Mouse (Mus musculus) left cerebral cortex, postnatal 4 days (tissue): ENCODE data around the gene Arvcf. TPM values are rescaled to one million over a fixed set of nuclear protein-coding genes. Genes with fewer than 3 reads are reported as not detected.
A peak's percentile ranks its signal among the peaks of the same experiment; 100 is the strongest.

Experiments
- DNase-seq: peaks from one replicate; pipeline ENCODE4 v3.0.0-alpha.2; 2022
- intact Hi-C: fragments of 180-260 bp; cut with DNase I; formaldehyde crosslinking; loops from one replicate; pipeline ENCODE4 v1.15.1; 2025
- total RNA-seq, 2 experiments: library from RNA; stranded (reverse); gene quantifications; 2 replicates each; pipeline ENCODE4 v1.2.3; 2021

Arvcf gene
- total RNA-seq, 2 experiments from 2014 or later, result 74.7 to 80.3 TPM

DNA sequence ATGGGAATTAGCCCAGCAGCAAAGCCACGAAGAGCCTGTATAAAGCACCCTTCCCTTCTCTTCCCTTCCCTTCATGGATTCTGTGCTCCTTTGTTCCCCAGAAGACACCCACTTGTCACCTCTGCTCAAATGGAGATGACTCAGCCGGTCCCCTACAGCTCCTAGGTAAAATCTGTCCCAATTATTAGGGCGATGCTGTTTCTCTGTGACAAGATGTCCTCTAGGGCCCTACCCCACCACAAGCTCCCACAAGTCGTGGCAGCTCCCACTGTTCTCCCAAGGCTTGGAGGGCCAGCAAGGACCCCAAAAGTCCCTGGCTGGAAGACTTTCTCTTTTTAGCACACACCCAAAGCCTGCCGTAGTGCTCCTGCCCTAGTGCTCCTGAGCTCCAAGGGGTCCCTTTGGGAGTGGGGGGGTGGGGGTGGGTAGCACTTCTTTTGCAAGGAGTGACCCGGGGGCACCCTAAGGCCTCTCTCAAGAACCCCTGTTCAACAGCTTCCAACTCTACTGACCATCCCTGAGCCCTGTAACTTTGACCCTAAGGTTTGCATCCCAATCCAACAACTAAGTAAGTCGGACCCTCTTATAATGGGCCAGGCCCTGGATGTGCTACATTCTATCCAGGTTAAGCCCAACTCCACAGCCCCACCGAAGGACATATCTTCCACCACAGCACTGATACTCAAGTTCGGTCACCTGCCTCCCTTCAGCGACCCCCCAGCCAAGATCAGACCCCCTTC lies 77.7 kb downstream of the Arvcf start:
- intact Hi-C loops, result no loop called here
- no peak for DNase-seq

DNA sequence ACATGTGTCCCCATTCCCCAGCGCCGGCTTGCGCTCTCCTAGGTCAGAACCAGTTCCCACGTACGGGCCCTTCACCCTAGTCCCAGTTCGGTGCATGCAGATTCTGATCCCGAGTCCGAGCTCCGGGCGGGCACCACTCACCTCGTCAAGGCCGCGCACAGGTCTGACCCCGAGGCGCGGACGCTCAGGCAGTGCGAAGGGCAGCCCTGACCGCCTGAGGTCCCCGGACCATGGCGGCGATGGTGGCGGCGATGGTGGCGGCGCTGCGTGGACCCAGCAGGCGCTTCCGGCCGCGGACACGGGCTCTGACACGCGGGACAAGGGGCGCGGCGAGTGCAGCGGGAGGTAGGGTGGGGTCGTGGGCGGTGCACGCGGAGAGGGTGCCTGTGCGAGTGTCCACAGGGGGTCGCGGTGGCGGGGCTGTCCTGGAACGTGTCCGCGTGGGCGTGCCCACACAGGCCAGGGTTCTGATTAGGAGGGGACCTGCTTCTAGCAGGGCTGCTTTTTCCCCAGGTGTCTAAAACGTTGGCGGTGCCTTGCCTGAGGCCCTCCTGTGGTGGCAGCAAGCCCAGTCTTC lies 78.3 kb downstream of the Arvcf start, which contains the start of gene Txnrd2:
TSS of gene Txnrd2 (plus strand) at position 170 of the 577 bp plus-strand sequence.
- intact Hi-C loops, result no loop called here
- DNase-seq, result peak; percentile 74

DNA sequence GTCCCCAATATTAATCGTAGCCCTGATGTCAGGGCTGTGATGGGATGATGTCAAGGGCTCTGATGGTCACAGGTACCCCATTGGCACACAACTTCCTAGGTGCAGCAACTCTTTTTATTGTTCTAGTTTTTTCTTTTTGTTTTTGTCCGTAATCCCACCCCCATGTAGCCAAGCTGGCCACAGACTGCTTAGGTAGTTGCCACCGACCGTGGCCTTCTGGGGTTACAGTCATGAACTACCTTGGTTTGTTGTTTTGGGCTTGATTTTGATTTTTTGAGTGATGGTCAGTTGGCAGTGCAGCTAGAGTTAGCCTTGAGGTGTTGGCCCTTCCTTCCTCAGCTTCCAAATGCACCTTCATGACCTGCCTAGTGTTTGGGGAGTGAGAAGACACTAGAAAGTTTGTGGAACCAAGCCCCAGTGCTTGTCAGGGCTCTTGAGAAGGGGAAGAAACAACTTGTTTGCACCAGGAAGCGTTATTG lies 78.9 kb downstream of the Arvcf start, which contains the start of gene Comt:
TSS of gene Comt (minus strand) at position 51 of the 479 bp plus-strand sequence.
- intact Hi-C loops, result no loop called here

DNA sequence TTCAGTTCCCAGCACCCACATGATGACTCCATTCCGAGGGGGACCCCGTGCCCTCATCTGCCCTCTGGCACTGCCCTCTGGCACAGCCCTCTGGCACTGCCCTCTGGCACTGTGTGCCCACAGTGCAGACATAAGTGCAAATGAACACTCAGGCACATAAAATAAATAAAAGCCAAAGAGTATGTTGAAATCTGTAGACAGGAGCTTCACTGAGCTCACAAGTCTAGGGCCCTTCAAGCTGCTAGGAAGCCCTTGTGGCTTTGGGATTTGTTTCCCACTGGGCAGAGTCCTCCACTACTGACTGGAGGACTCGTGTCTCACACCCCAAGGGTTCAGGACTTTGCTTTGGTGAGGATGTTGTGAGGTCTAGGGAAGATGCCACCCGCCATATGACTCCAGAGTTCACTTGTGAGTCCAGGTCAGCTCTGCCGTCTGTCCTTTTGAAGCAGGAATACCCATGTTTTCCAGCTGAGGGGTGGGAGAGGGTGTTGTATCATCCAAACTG lies 80.1 kb downstream of the Arvcf start:
- DNase-seq, result no peak
- intact Hi-C loops, result no loop called here

More for the DNA sequence above, 78.9 kb downstream of the Arvcf start, which contains the start of gene Comt:
- DNase-seq, result no peak

DNA sequence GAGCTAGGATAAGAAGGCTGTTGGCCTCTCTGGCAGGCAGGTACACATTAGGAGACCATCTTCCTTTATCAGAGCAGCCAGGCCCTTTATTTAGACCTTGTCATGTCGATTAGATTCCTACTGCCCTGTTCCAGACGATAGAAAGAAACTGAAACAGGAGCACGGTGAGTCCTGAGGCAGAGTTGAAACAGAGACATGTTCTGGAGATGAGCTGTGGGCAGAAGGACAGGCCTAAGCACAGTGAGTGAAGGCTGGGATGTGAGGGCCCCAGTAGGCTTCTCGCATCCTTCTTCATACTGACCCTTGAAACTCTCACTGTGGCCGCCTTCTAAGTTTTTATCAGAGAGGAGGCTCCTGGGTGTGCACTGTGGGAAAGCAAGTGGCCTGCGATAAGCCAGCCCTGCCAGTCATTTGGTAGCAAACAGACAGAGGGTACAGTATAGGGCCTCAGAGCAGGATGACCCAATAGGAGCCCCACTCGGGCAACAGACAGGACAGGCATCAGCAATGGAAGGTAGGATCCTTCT lies 80.6 kb downstream of the Arvcf start:
- intact Hi-C loops, result no loop called here
- no peak for DNase-seq

DNA sequence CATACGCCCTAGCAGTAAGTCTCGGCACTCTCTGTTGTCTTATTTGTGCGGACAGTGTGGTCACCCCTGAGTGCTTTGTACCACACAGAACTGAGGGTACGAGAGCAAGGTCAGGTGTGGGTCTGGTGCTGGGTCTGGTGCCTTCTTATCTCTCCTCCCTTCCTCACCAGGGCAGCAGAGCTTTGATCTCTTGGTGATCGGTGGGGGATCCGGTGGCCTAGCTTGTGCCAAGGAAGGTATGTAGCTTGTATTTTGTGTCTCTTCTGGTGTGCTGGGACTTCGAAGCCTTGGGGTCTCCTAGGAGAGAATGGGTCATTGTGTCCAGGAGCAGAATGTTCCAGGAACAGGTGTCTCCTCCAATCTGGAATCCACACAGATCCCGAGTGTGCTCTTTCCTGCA lies 81.7 kb downstream of the Arvcf start:
- intact Hi-C loops, result no loop called here

DNA sequence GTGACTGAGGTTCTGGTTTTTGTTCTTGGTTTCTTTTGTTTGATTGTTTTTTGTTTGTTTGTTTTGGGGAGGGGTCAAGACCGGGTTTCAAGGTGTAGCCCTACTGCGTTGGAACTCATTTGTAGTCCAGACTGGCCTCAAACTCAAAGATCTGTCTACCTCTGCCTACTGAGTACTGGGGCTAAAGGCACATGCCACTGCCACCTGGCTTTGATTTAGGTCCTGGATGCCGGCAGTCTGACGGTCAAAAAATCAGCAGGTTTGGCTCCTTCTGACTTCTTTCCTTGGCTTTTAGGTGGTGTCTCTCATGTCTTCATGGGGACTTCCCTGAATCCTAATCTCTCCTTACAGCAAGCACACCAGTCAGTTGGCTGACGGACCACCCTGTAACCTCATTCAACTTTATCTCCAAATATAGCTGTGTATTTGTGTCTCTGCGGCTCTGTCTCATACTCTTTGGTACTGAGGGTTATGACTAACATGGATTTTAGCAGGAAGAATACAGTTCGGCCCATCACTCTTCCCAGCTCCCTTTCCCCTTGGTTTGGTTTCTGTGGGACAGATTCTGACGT lies 82.7 kb downstream of the Arvcf start:
- DNase-seq, result no peak
- intact Hi-C loops, result no loop called here

More for the DNA sequence above, 81.7 kb downstream of the Arvcf start:
- no peak for DNase-seq

DNA sequence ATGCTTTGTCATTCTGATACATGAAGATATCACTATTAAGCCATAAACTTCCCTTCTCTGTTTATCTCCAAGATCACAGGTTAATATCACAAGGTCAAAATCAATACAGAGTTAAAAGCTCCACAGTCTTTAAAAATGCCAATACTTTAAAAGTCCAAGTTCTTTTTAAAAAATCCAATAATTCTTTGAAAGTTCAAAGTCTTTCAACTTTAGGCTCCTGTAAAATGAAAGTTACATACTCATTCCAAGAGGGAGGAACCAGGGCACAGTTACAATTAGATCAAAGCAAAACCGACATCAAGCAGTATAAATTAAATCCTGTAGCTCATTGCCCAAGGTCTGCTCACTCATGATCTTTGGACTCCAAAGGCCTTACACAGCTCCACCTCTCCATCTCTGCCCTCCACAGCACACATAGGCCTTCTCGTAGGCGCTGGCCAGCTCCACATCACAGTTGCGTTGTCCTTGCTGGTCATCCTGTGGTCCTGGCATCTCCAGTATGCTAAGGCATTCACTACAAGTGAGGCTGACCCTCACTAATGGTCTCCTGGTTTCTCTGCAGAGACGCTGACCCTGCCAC lies 85.4 kb downstream of the Arvcf start:
- no peak for DNase-seq
- intact Hi-C loops, result no loop called here

DNA sequence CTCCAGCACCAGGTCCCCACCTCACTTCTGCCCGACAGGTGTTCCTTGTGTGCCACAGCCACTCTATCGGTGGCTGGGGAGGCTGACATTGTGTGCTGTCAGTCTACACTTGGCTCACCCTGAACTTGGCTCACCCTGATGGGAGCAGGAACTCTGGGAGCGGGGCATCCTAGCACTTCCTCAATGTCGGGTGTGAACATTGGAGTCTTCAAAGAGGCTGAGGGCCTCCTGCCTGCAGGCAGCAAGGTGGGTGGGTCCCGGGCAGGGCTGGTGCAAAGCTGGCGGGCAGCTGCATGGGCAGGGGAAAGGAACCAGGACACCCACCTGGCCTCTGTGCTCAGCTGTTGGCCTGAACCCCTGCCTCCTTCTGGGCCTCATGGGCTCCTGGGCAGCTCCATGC lies 88.1 kb downstream of the Arvcf start:
- intact Hi-C loops, result no loop called here
- DNase-seq, result no peak

DNA sequence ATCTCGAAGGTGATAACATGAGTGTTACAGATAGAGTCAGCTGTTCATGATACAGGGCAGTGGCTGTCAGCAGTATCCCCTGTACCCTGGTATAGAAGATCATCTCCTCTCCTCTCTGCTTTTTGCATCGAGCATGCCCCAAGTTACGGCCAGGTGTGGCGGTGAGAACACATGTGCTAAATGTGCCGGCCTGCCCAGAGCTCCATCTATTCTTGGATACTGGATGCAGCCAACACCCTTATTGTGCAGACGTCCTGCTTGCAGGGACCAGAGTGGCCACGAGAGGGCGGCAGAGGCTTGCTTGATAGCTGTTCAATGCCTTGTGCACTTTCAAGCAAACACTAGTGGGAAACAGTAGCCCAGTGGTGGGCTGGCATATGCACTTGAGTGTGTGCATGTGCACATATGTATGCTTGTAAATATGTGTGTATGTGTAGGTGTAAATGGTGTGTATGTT lies 95.4 kb downstream of the Arvcf start:
- intact Hi-C loops, result loop anchor here (10.0 kb wide), 2 partner anchors 141 to 351 kb away; no protein-coding TSS in a partner anchor
- DNase-seq, result peak; percentile 97

DNA sequence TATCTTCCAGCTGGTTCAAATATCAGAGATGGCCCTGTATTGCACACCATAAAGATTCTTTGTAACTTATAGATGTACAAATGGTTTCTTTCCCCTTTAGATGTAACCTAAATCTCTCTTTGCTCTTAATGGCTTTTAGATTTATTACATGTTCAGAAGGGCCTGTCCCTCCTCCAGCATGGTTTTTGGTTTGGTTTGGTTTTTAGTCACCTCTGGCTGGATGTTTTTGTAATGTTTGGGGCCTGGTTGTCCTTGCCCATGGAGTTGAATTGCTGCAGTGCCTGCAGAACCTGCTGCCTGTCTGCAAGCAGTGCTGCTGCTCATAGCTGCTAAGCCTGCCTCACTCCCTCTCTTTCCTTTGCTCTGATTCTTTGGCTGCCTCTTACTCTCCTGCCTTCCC lies 99.3 kb downstream of the Arvcf start:
- intact Hi-C loops, result loop anchor here (10.0 kb wide), 2 partner anchors 138 to 348 kb away; no protein-coding TSS in a partner anchor
- no peak for DNase-seq

DNA sequence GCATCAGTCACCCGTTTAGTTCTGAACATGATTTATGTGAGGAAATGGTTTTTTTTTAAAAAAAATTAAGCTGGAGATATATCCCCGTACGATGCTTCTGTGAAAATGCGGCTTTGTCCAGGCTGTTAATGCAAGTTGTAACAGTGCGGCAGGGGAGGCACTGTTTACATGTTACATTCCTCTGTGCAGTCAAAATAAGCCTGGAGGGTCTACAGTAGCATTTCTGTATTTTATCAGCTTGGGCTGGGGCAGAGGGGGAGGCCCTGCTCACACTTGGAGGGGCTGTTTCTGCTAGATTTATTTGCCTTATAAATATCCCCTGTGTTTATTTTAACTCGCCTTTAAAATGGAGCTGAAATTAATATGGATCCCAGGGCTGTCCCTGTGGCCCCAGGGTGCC lies 100.1 kb downstream of the Arvcf start:
- intact Hi-C loops, result loop anchor here (10.0 kb wide), 2 partner anchors 137 to 347 kb away; no protein-coding TSS in a partner anchor
- DNase-seq, result no peak

DNA sequence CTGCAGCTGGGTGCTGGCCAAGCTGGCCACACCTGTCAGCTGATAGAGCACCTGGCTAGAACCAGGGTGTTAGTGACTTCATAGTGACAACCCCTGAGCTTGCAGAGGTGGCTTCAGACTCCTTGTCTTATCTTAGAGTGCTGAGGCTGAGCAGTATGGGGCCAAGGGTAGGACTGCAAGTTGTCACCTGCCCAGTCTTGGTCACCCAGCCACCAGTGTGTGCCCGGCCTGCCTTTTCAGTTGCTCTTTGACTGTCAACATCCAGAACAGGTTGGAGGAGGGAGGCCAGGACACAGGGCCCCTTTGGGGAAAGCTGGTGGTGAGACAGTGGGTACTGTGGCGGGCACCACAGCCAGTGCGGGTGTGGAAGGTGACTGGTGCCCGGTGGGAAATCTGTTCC lies 101.0 kb downstream of the Arvcf start:
- no peak for DNase-seq
- intact Hi-C loops, result loop anchor here (10.0 kb wide), 2 partner anchors 136 to 346 kb away; no protein-coding TSS in a partner anchor

DNA sequence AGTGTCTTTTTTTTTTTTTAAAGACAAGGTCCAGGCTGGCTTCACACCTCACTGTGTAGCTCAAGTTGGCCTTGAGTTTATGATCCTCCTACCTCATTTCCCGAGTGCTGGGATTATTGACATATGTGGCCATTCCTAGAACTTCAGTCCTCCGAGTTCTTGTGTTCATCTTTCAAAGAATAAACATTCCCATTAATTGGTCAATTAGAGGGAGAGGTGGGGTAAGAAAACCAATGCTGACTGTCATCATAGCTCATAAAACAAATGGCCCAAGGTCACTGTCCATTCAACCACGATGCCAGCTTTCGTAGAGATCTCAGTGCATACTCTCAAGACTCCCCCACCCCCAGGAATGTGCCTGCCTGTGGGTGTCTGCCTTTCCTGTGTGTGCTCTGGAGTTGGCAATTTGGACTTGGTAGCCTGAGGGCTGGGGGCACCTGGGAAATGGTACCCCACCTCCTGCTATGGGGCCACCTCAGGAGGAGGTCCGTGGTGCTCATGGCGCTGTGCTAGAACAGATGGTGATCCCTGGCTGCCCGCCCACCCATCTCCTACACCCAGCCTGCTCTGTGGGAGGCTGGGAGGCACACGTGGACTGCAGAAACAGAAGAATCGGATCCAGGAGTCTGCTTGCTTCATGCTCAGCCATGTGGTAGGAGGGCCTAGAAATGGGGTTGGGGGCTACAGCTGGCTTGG lies 103.7 kb downstream of the Arvcf start:
- peak; percentile 62 for DNase-seq
- intact Hi-C loops, result no loop called here

DNA sequence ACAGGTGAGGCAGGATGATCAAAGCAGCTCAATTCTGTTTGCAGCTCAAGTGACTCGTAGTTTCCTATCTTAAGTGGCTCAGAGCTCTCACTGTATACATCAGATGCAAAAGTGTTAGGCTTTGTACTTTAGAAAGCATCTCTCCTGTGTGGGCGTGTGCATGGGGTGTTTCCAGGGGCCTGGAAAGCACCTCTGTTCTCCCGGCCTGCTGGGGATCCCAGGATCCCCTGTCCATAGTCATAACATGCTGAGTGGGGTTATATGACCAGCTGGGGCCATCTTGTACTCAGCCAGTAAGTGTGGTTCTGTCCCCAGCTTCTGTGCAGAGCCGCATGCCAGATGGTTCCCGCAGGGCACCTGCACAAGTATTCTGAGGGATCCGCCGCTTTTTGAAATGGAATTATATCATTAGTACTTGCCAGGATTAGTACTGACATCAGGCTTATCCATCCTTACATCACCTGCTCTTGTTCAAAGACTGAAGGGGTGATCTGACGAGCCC lies 104.4 kb downstream of the Arvcf start:
- intact Hi-C loops, result no loop called here
- DNase-seq, result no peak

DNA sequence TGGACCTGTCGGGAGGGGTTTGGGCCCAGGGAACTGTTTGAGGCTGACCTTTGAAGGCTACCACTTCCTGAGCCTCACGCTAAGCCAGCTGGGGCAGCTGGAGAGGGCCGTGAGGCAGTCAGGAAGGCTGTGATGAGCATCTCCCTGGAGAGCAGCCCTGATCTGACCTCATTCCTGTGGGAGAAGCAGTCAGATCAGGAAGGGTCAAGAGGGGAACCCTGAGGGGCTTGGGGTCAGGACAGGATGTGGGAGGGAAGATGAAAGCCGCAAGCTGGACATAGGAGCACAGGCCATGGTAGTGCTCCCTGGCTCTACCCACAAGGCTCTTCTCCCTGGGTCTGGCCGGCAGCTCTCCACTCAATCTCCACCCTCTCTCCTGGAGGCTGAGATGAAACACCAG lies 105.9 kb downstream of the Arvcf start:
- DNase-seq, result no peak
- intact Hi-C loops, result no loop called here

DNA sequence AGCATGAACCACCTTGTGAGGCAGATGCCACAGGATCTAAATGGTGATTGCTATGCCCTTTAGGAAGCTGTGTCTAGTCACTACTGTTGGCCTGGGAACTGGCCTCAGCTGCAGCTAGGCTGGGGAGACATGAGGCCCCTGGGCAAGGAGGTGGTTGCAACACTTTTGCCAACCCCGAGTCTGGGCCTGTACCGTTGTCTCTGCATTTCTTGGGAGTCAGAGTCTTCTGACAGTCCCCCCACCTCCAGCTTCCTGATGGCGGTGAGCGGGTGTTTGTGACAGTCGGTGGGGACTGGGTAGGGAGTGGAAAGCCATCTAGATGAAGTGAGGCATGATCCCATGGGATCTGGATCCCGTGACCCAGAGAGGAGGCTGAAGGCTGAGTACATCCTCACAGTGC lies 107.4 kb downstream of the Arvcf start:
- no peak for DNase-seq
- intact Hi-C loops, result no loop called here
